Mouse (Mus musculus) forebrain, postnatal 0 days (tissue): ENCODE results near the gene Heatr5a. TPM values are rescaled to one million over a fixed set of nuclear protein-coding genes. Genes with fewer than 3 reads are reported as not detected.

Experiments used
- ATAC-seq: fragments of 200-750 bp; cut with Nextera tagmentation; 2 replicates; pipeline ENCODE4 v1.8.0; 2017; ENCODE audit warnings: mild to moderate bottlenecking, moderate library complexity
- DNase-seq: peaks from one replicate; pipeline ENCODE4 v3.0.0-alpha.2; 2015
- H3K27ac ChIP-seq: fragments of 300-500 bp; sonication (generic); 2 replicates; pipeline ENCODE4 v1.5.1; 2014; ENCODE audit warnings: low read depth, mild to moderate bottlenecking, antibody characterized with exemption, low read length, moderate library complexity, mixed read lengths
- H3K27me3 ChIP-seq: fragments of 300-500 bp; sonication (generic); 2 replicates; pipeline ENCODE4 v1.6.1; 2014; ENCODE audit warnings: mild to moderate bottlenecking, low read length, mixed read lengths; ENCODE audit not compliant: insufficient read depth
- H3K36me3 ChIP-seq: fragments of 300-500 bp; sonication (generic); 2 replicates; pipeline ENCODE4 v1.6.1; 2014; ENCODE audit warnings: mild to moderate bottlenecking, moderate library complexity; ENCODE audit not compliant: insufficient read depth
- H3K4me1 ChIP-seq: fragments of 300-500 bp; sonication (generic); 2 replicates; pipeline ENCODE4 v1.6.1; 2014; ENCODE audit warnings: antibody characterized with exemption; ENCODE audit not compliant: insufficient read depth
- H3K4me2 ChIP-seq: fragments of 300-500 bp; sonication (generic); 2 replicates; pipeline ENCODE4 v1.6.1; 2014; ENCODE audit warnings: low read depth, mild to moderate bottlenecking, moderate library complexity
- H3K4me3 ChIP-seq: fragments of 300-500 bp; sonication (generic); 2 replicates; pipeline ENCODE4 v1.5.1; 2014; ENCODE audit warnings: low read depth, low read length, mixed read lengths
- H3K9ac ChIP-seq: fragments of 300-500 bp; sonication (generic); 2 replicates; pipeline ENCODE4 v1.6.1; 2014; ENCODE audit warnings: mild to moderate bottlenecking
- H3K9me3 ChIP-seq: fragments of 300-500 bp; sonication (generic); 2 replicates; pipeline ENCODE4 v1.6.1; 2016; ENCODE audit warnings: low read length
- CTCF ChIP-seq: sonication (generic); IDR thresholded peaks from 2 replicates; pipeline ENCODE4 v1.5.1; 2016; ENCODE audit warnings: antibody characterized with exemption, control low read depth, low read depth
- WGBS: fragments of 180-500 bp; shearing (Covaris S2); extraction: QIAGEN DNeasy Blood & Tissue Kit; methylation state at CpG from one replicate; pipeline ENCODE4 v1.1.7; 2014; 5-methylcytosine and 5-hydroxymethylcytosine counted together
- polyA plus RNA-seq: library from polyadenylated mRNA; unstranded; fragments of >200 nt; fragmentation: Nextera tagmentation; extraction: Ambion mirVana; gene quantifications from 2 replicates; pipeline ENCODE4 v1.2.1, GENCODE M21; 2015
- total RNA-seq: library from RNA; depleted of rRNA; stranded (reverse); fragments of >200 nt; gene quantifications from 2 replicates; pipeline ENCODE4 v1.2.3, GENCODE M21; 2014; rRNA removed

Heatr5a gene
- total and polyA plus RNA-seq, 2 experiments from 2014 or later: 2.0 to 15.0 TPM

DNA sequence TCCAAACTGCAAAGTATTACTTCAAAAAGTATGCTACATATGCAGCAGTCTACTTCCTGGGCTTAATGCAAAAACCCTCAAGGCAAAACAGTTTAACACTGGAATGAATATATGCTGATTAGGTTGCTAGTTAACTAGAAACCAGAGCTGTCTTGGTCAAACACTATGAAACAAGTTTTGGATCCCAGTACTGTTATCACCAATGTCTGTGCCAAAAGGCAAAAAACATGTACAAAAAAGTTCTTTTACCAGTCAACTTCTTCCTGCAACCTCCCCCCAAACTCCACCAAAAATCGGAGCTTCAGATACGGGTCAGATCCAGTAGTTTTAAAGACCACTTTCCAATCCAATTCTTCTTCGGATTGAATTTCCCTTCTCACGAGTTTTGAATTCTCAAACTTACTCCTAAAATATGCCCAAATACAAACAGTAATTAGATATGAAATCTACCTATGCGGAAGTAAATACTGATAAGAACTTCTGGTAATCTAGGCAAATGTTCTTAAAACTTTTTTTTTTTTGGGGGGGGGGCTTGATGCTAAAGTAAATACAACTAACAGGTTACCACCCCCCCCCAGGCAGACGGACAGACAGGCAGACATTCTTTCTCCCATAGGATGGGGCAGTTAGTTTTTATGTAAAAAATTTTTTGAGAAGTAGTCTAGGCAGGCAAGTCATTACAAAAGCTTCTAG lies 143.0 kb downstream of the Heatr5a start:
- Histone ChIP-seq H3K36me3 (no peaks in the 10 kb centered on the region), H3K9ac (peak overlapping the region; percentile 99), H3K4me3 (peak overlapping the region; percentile 80), H3K9me3 (no peaks in the 10 kb centered on the region), H3K27me3 (no peaks in the 10 kb centered on the region), H3K4me1 (peaks cover 14% of the 10 kb centered on the region; the same call in 1 of the 2 replicates), H3K4me2 (peak overlapping the region; percentile 70), H3K27ac (peak overlapping the region; percentile 98)
- 21% methylated on average over 6 of the region's 6 CpGs for WGBS
- no peak for ATAC-seq
- no peak for TF ChIP-seq CTCF
- DNase-seq: no peak

Other genes starting within 250 kb of the Heatr5a start
- gene Hectd1, start 141.8 kb downstream of the Heatr5a start, total RNA-seq: 70.5 and 93.6 TPM in 2 replicates
- gene Hectd1, start 141.8 kb downstream of the Heatr5a start, polyA plus RNA-seq: 18.2 and 27.6 TPM in 2 replicates
- 16.3 and 17.9 TPM in 2 replicates for gene Dtd2, start 35.2 kb upstream of the Heatr5a start, total RNA-seq
- gene Dtd2, start 35.2 kb upstream of the Heatr5a start, polyA plus RNA-seq: 20.9 and 23.1 TPM in 2 replicates
- gene Gpr33, start 56.7 kb upstream of the Heatr5a start, total RNA-seq: not detected in 2 replicates
- gene Gpr33, start 56.7 kb upstream of the Heatr5a start, polyA plus RNA-seq: not detected in 2 replicates
- gene Nubpl, start 126.4 kb upstream of the Heatr5a start, total RNA-seq: 4.9 and 5.9 TPM in 2 replicates
- gene Nubpl, start 126.4 kb upstream of the Heatr5a start, polyA plus RNA-seq: 5.3 and 7.6 TPM in 2 replicates